Mouse (Mus musculus) bone marrow macrophage, adult 2 months (primary cell): ENCODE results near the gene Camk2g.

Experiments used
- CTCF ChIP-seq: IDR thresholded peaks from 2 replicates; pipeline ENCODE4 v1.5.1; 2012; ENCODE audit warnings: low read depth, mild to moderate bottlenecking, low read length, moderate library complexity
- POLR2A ChIP-seq: IDR thresholded peaks from 2 replicates; pipeline ENCODE4 v1.6.1; 2012; ENCODE audit warnings: mild to moderate bottlenecking, low read depth, low read length, borderline replicate concordance

DNA sequence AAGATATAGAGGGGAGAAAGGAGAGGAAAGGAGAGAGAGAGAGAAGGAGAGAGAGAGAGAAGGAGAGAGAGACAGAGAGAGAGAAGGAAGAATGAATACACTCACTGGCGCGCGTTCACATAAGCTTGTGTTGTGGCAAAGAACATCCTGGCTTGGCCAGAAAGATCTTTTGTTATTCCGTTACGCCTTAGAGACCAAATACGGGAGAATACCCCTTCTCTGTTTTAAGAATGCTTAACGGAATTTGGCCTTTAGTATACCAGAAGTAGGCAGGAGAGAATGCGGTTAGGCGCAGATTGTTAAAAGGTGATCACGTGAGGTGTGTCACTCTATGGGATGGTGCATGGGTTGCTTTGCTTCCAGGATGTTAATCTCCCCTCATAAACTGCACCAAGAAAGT is 85.6 kb downstream of the Camk2g start:
- TF ChIP-seq CTCF (no peak), POLR2A (no peak)
